Mouse (Mus musculus): ENCODE data around the gene Arid4a. TPM values are rescaled to one million over a fixed set of nuclear protein-coding genes. Genes with fewer than 3 reads are reported as not detected.
A peak's percentile ranks its signal among the peaks of the same experiment; 100 is the strongest.

The Arid4a gene
- polyA plus RNA-seq, 1 experiment from 2014 or later, result 17.3 TPM

DNA sequence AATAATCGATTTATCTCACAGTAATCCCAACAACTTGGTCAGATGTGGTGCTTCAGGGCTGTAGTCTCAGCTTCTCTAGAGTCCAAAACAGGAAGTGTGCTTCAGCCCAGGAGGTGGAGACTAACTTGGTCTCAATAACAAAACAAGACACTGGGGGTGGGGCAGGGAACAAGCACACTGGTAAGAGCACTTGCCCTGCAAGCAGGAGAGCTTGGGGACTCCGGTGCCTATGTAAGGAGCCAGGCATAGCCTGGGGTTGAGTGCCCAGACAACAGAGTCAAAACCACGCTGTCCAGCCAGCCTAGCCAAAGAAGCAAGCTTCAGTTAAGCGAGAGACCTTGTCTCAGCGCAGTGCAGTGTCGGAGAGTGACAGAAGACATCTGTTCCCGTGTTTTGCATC is 24.7 kb downstream of the Arid4a start:
- TF ChIP-seq CTCF (IDR thresholded peaks at IDR 0.05), result no peak
- DNase-seq (ENCODE audit: low read depth, low spot score), result no peak
- H3K27me3 ChIP-seq, result no peaks in the 10 kb centered on the region
- CTCF ChIA-PET, result no interaction called here
- POLR2A ChIA-PET, result no interaction called here
- in situ Hi-C loops (cut with MboI; ENCODE audit: low pct_unique_long_range_greater_than_20kb), result no loop called here
- no peak for ATAC-seq

DNA sequence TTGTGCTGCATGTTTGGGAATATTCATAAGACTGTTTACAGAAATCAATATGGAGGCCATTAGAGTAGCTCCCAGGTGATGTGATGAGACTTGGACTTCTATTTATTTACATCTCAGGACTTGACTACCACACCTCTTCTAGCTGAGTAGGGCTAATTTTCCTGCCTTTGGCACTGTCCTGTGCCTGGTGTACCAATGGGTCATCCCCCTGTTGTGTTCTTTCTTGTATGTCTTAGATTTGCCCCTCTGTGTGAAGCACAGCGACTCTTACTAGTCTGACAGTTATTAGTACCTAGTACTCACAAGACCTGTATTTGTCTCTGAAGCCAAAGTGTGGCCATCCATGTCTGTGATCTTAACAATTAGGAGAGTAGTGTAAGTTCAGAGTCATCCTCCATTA is 26.7 kb downstream of the Arid4a start:
- no peak for TF ChIP-seq CTCF (IDR thresholded peaks at IDR 0.05)
- ChIA-PET CTCF (interaction anchor here (1.5 kb wide), 1 partner anchor 9 kb away, joined by 3 read pairs; no protein-coding TSS in a partner anchor), POLR2A (no interaction called here)
- no peak for ATAC-seq
- DNase-seq (ENCODE audit: low read depth, low spot score), result no peak
- H3K27me3 ChIP-seq, result no peaks in the 10 kb centered on the region
- in situ Hi-C loops (cut with MboI; ENCODE audit: low pct_unique_long_range_greater_than_20kb), result no loop called here

DNA sequence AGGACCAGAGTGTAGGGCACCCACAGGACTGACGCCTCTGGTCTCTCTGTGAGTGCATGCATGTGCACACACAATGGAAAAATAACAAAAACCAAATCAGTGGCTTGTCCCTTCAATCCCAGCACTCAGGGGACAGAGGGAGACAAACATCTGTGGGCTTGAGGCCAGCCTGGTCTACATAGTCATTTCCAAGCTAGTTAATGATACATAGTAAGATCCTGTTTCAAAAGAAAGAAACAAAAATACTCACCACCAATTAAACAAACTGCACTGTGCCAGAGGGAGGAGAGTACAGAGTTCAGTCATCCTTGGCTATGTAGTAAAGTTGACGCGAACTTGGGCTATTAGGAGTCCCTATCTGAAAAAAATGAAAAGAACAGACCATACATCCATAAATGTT is 27.8 kb downstream of the Arid4a start:
- in situ Hi-C loops (cut with MboI; ENCODE audit: low pct_unique_long_range_greater_than_20kb), result no loop called here
- CTCF ChIA-PET, result interaction anchor here (1.1 kb wide), 1 partner anchor 10 kb away, joined by 3 read pairs; no protein-coding TSS in a partner anchor
- ATAC-seq (no peak), DNase-seq (ENCODE audit: low read depth, low spot score) (no peak)
- POLR2A ChIA-PET, result no interaction called here
- no peaks in the 10 kb centered on the region for H3K27me3 ChIP-seq
- TF ChIP-seq CTCF (IDR thresholded peaks at IDR 0.05), result no peak

DNA sequence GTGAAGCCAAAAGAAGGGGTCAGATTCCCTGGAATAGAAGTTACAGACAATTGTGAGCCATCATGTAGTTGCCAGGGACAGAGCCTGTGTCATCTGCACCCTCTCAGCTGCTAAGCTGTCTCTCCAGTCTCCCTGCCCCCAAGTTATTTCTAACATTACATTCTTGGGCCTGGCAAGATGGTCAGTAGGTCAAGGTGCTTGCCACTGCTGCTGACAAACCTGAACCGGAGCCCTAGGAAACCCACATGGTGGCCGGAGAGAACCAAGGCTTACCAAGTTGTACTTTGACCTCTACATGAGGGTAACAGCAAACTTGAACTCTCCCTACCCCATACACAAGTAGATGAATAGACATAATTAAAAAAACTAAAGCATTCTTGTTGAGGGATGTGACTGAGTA is 28.7 kb downstream of the Arid4a start:
- in situ Hi-C loops (cut with MboI; ENCODE audit: low pct_unique_long_range_greater_than_20kb), result no loop called here
- no peak for DNase-seq (ENCODE audit: low read depth, low spot score)
- CTCF ChIA-PET, result interaction anchor here (1.1 kb wide), 1 partner anchor 11 kb away, joined by 3 read pairs; no protein-coding TSS in a partner anchor
- no peak for TF ChIP-seq CTCF (IDR thresholded peaks at IDR 0.05)
- ATAC-seq, result no peak
- POLR2A ChIA-PET, result no interaction called here
- H3K27me3 ChIP-seq, result no peaks in the 10 kb centered on the region

DNA sequence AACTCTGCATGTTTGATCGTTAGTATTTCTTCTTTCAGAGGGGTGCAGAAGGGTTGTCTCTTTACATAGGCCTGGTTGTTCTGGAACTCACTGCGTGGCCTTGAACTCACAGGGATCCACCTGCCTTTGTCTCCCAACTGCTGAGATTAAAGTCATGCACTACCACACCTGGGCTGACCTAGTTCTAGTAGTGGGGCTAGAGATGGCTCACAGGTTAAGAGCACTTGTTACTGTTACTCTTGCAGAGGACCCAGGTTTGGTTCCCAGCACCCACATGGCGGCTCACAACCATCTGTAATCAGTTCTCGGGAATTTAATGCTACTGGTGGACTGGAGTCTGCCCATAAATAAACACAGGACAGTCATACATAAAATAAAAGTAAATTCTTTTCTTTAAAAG is 30.7 kb downstream of the Arid4a start:
- POLR2A ChIA-PET, result no interaction called here
- H3K27me3 ChIP-seq, result no peaks in the 10 kb centered on the region
- ATAC-seq (no peak), DNase-seq (ENCODE audit: low read depth, low spot score) (no peak)
- in situ Hi-C loops (cut with MboI; ENCODE audit: low pct_unique_long_range_greater_than_20kb), result no loop called here
- TF ChIP-seq CTCF (IDR thresholded peaks at IDR 0.05), result no peak
- CTCF ChIA-PET, result no interaction called here

DNA sequence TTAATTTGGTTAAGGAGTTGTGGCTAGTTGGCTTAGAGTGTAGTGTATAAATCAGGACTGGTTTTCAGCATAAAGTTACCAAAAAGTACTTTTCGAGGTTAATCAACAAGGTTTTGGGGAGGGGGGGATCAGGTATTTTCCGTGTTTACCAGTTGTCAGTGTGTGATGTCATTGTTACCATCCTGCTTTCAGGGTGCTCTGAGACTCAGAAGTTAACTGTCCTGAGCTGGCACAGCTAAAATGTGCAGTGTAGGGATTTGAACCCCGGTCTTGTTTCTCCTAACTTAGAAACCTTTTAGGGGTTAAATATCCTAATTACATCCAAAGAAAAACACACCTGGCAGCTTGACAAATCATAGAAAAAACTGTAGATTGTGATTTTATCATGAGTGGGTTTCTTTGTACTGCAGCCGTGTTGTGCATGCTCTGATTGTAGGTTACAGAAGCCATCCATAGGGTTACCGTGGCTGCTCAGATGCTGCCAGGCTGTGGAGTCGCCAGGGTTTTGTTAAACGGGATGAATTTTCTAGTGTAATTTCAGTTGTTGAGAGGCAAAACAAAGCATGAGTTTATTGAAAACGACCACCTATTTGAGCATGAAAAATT is 31.8 kb downstream of the Arid4a start:
- POLR2A ChIA-PET, result no interaction called here
- in situ Hi-C loops (cut with MboI; ENCODE audit: low pct_unique_long_range_greater_than_20kb), result no loop called here
- TF ChIP-seq CTCF (IDR thresholded peaks at IDR 0.05), result no peak
- ATAC-seq (no peak), DNase-seq (ENCODE audit: low read depth, low spot score) (no peak)
- CTCF ChIA-PET, result interaction anchor here (1.1 kb wide), 1 partner anchor 30 kb away, joined by 3 read pairs; no protein-coding TSS in a partner anchor
- no peaks in the 10 kb centered on the region for H3K27me3 ChIP-seq

DNA sequence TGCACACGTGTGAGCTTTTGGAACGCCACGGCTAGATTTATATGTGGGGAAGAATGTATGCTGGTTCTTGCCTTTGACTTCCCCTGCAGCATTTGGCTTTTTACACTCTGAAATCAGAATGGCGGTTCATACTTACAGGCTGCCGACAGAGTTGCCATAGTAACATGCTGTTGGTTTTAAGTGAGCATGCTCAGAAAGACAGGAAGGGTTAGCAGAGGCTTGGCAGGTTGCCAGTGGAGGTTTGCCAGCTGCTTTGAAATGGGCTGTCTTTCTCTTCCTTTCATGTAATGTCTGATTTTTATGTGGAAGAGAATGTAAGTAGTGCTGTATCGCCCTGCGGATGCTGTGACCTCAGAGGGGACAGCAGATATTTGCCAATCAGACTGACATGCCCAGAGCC is 32.3 kb downstream of the Arid4a start:
- H3K27me3 ChIP-seq, result no peaks in the 10 kb centered on the region
- TF ChIP-seq CTCF (IDR thresholded peaks at IDR 0.05), result no peak
- ChIA-PET POLR2A (interaction anchor here (1.0 kb wide), 1 partner anchor 31 kb away, joined by 3 read pairs; no protein-coding TSS in a partner anchor), CTCF (interaction anchor here (1.0 to 1.1 kb wide), 2 partner anchors 10 to 30 kb away, joined by 3 read pairs; no protein-coding TSS in a partner anchor)
- DNase-seq (ENCODE audit: low read depth, low spot score) (no peak), ATAC-seq (peak; percentile 60)
- in situ Hi-C loops (cut with MboI; ENCODE audit: low pct_unique_long_range_greater_than_20kb), result no loop called here

DNA sequence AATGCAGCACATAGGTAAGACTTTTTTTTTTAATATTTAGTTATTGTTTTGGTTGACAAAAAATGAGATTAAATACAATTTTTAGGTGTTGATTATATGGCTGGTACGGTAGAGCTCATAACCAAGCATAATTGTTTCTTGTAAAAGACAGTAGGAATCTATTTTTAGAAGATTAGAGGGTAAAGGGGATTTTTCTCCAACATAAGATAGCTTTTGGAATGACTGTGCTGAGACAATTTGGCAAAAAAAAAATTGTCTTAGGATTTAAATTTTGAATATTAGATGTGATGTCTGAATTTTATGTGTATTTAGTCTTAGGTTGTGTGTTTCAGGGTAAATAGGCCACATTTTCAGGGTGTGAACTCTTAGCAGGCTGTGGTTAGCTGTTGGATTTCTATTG is 32.8 kb downstream of the Arid4a start:
- no peak for DNase-seq (ENCODE audit: low read depth, low spot score)
- in situ Hi-C loops (cut with MboI; ENCODE audit: low pct_unique_long_range_greater_than_20kb), result no loop called here

DNA sequence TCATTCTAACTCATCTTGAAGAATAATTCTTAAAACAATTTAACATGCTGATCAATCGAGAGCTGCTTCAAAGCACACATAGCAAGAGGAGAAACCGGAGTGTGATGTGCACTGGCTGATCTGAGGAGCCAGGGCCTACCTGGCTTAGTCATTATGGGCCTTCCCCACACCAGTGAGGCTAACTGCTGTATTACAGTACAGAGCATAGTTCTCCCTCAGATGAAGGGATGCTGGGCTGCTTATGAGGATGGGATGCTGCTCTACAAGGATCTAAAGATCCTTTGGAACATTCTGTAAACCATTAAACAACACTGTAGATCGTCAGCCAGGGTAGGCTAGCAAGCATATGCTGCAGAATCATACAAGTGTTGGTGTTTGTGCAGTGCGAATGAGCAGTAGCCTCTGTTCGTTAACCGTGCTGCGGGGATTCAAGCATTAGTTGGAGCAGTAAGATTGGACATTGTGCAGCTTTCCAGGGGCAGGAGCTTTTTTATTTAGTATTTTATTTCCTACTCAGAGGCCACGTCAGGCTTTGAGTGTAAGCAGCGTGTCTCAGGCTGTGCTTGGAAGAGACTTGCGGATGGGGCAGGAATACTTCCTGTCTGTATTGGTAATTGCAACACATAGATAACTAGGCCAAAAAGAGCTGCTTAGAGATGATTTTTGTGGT is 33.9 kb downstream of the Arid4a start:
- TF ChIP-seq CTCF (IDR thresholded peaks at IDR 0.05), result no peak
- no peak for ATAC-seq

More for the DNA sequence above, 32.8 kb downstream of the Arid4a start:
- ChIA-PET POLR2A (interaction anchor here (0.5 to 1.0 kb wide), 2 partner anchors 32 to 34 kb away, joined by 3 read pairs; no protein-coding TSS in a partner anchor), CTCF (interaction anchor here (1.0 kb wide), 1 partner anchor 9 kb away, joined by 3 read pairs; no protein-coding TSS in a partner anchor)
- no peak for TF ChIP-seq CTCF (IDR thresholded peaks at IDR 0.05)
- ATAC-seq, result no peak
- no peaks in the 10 kb centered on the region for H3K27me3 ChIP-seq

DNA sequence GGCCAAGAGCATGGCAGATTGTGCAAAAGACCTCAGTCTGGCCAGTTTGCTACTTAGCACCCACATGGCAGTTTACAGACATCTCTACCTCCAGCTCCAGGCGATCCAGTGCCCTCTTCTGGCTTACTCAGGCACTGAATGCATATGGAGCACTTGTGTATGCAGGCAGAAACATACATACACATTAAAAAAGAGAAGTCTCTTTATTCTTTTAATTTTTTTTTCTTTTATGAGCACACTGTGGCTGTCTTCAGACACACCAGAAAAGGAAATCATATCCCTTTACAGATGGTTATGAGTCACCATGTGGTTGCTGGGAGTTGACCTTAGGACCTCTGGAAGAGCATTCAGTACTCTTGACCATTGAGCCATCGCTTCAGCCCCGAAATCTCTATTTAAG is 35.3 kb downstream of the Arid4a start:
- peak; percentile 39 for ATAC-seq
- in situ Hi-C loops (cut with MboI; ENCODE audit: low pct_unique_long_range_greater_than_20kb), result no loop called here
- no peaks in the 10 kb centered on the region for H3K27me3 ChIP-seq
- peak; percentile 62 for TF ChIP-seq CTCF (IDR thresholded peaks at IDR 0.05)
- ChIA-PET POLR2A (interaction anchor here (0.6 kb wide), 1 partner anchor 590 kb away, joined by 4 read pairs; no protein-coding TSS in a partner anchor), CTCF (interaction anchor here (1.6 kb wide), 1 partner anchor 9 kb away, joined by 3 read pairs; no protein-coding TSS in a partner anchor)
- DNase-seq (ENCODE audit: low read depth, low spot score), result no peak

More for the DNA sequence above, 33.9 kb downstream of the Arid4a start:
- CTCF ChIA-PET, result no interaction called here
- POLR2A ChIA-PET, result no interaction called here
- no peak for DNase-seq (ENCODE audit: low read depth, low spot score)
- in situ Hi-C loops (cut with MboI; ENCODE audit: low pct_unique_long_range_greater_than_20kb), result no loop called here
- H3K27me3 ChIP-seq, result no peaks in the 10 kb centered on the region

DNA sequence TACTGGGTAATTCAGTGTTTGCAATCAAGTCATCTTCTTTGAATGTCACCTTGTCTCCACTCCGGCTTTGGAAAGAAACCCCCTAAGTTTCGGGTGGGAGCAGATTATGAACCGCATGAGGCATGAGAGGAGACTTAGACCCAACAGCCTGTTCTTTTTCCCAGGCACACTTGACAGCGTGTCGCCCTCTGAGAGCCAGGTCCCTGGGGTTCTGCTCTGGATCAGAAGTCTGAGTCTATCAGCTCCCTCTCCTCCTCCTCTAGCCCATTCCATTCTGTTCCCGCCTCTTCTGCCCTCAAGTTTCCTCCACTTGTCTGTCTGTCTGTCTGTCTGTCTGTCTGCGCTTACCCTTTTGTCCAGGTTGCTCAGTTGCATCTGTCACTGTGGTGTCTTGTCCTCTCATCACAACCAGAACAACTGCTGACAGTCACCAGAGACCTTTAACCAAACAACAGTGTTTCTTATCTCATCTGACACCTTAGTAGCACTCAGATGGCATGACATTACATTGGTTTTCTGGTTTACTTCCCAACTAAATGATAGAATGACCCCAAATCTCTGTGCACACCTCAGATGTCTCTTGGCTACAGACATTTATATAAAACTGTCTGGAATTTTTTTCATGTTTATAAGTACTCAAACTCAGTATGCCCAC is 36.7 kb downstream of the Arid4a start:
- ChIA-PET POLR2A (no interaction called here), CTCF (interaction anchor here (1.3 kb wide), 1 partner anchor 16 kb away, joined by 3 read pairs; no protein-coding TSS in a partner anchor)
- DNase-seq (ENCODE audit: low read depth, low spot score), result no peak
- no peaks in the 10 kb centered on the region for H3K27me3 ChIP-seq
- no peak for ATAC-seq
- no peak for TF ChIP-seq CTCF (IDR thresholded peaks at IDR 0.05)
- in situ Hi-C loops (cut with MboI; ENCODE audit: low pct_unique_long_range_greater_than_20kb), result no loop called here

Measured in Patski (cell line).